Mouse (Mus musculus): ENCODE data around the gene Canx.
"Not testable (repeated sequence)": the region's sequence is repeated elsewhere in the genome, so short reads cannot be mapped to it uniquely, and the experiment has no call there.

GRCm38 (mm10) chr11:50319343-50319742 is 6.1 kb downstream of the Canx start:
- TF ChIP-seq EP300 (IDR thresholded peaks at IDR 0.05; ENCODE audit: low read length); POLR2A (IDR thresholded peaks at IDR 0.05; ENCODE audit: low read depth, low read length): not testable (repeated sequence)

All from CH12.LX (cell line).